Mouse (Mus musculus) liver, postnatal 0 days (tissue): ENCODE data around the gene Arhgdib.

Experiments
- CTCF ChIP-seq: sonication (generic); IDR thresholded peaks from 2 replicates; pipeline ENCODE4 v1.5.1; 2016; ENCODE audit warnings: antibody characterized with exemption, low read depth
- EP300 ChIP-seq: IDR thresholded peaks from 2 replicates; pipeline ENCODE4 v1.6.1; 2016; ENCODE audit warnings: antibody characterized with exemption, low read depth, mild to moderate bottlenecking

GRCm38 (mm10) chr6:136901010-136901409 lies 40.7 kb downstream of the Arhgdib start:
- no peak for TF ChIP-seq CTCF
- TF ChIP-seq EP300 = no peak
